Mouse (Mus musculus) ES-CJ7 (cell line): ENCODE data around the gene Rtn4r.
"Not testable (repeated sequence)": the region's sequence is repeated elsewhere in the genome, so short reads cannot be mapped to it uniquely, and the experiment has no call there.

Source experiments
- DNase-seq: peaks from one replicate; pipeline ENCODE4 v3.0.0; 2011; ENCODE audit warnings: low read depth, low spot score

The Rtn4r gene

GRCm38 (mm10) chr16:18194208-18194985 lies 67.0 kb downstream of the Rtn4r start:
- DNase-seq = no peak

DNA sequence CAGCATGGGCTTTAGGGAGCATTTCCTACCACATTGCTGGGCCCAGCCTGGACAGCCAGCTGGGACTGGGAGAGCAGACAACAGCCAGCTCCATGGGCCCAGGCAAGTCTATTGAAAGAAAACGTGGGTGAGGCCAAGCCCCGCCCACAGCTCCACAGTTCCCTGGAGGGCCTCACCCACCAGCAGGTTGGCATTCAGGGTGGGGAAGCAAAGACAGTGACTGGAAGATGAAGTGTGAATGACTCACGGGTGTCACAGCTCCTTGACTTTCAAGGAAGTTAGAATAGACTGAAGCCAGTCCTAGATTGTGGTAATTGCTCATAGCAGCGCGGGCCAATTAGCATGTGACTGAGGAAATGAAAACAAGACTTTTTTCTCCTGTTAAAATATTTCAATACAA lies 67.6 kb downstream of the Rtn4r start:
- peak; percentile 33 for DNase-seq

GRCm38 (mm10) chr16:18195561-18195960 lies 68.1 kb downstream of the Rtn4r start:
- not testable (repeated sequence) for DNase-seq

DNA sequence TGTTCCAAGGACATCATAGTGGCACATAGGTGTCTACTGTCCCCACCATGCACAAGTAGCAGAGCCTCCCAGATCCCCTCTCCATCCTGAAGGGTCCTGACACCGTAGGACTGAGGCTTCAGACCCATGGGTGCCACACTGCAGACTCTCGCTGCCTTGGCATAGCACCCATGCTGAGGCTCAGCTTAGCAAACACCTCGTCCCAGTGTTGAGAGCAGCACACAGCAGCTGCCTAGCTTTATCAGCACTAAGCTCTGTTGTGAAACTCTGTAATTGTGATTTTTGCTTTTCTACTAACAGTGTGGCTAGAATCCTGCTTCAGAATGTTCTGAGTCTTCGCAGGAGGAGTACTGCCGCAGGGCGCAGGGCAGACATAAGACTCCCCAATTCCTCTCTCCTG lies 70.4 kb downstream of the Rtn4r start:
- no peak for DNase-seq

DNA sequence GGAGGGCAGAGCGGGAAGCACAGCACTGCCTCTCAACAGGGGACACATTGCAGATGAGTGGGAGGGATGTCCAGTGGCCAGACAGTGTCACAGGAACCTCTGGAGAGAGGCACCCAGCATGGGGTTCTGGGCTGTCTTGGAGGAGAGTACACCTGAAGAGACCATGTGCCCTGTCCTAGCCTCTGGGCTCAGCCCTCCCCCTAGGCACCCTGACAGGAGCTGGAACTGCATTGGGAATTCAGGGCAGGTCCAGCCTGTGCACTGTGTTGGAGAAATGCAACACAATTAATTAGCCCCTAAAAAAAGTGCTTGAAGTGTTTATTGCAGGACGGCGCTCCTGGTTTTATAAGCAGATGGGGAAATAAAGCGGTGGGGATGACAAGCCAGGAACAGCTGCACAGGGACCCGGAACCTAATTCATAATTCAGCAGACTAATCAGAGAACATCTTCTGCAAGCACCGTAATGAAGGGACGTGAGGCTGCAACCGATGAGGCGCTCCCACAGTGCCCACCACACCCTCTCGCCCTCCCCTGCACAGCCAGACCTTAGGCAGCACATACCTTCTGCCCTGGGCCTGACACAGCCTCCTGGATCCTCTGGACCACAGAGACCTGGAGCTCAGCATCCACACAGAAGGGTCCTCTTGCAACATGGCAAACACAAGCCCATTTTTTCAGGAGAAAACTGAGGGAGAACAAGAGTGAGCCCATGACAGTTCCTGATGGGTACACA lies 71.1 kb downstream of the Rtn4r start:
- DNase-seq = no peak

DNA sequence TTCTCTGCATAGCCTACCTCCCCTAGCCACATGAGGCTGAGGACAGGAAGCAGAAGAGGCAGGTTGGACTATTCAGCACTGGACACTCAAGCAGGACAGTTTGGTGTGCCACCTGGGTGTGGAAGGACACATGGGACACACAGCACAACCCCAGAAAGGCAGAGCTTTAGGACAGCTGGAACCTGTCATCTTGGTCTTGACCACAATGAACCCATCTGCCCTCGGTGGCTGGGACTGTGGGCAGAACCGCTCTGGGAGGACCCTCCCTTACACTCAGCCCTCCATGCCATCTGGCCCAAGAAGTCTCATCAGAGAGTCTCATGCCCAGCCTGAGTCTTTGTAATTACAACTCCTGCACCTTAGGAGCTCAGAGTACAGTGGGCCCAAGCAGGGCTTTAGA lies 72.6 kb downstream of the Rtn4r start:
- DNase-seq = no peak

GRCm38 (mm10) chr16:18201620-18202019 lies 74.2 kb downstream of the Rtn4r start:
- no peak for DNase-seq
